Mouse (Mus musculus) ovary, postnatal 36 days (tissue): Measurements from ENCODE around the gene Acss1.

ENCODE experiments used
- DNase-seq: peaks from one replicate; pipeline ENCODE4 v3.0.0; 2022; ENCODE audit warnings: low spot score, mixed read lengths

Acss1 gene

GRCm38 (mm10) chr2:150638370-150638733 lies 29.9 kb downstream of the Acss1 start:
- DNase-seq = no peak

- DNase-seq = no peak
Observed at GRCm38 (mm10) chr2:150637702-150638369, 30.5 kb downstream of the Acss1 start.

- DNase-seq = no peak
Observed at GRCm38 (mm10) chr2:150635877-150636446, 32.3 kb downstream of the Acss1 start.

GRCm38 (mm10) chr2:150629255-150629654 lies 39.0 kb downstream of the Acss1 start:
- no peak for DNase-seq

GRCm38 (mm10) chr2:150627140-150627539 lies 41.2 kb downstream of the Acss1 start:
- DNase-seq = no peak

- DNase-seq = no peak
Observed at GRCm38 (mm10) chr2:150624926-150625325, 43.4 kb downstream of the Acss1 start.

GRCm38 (mm10) chr2:150623957-150624356 lies 44.3 kb downstream of the Acss1 start:
- DNase-seq = no peak

GRCm38 (mm10) chr2:150621698-150622097 lies 46.6 kb downstream of the Acss1 start:
- no peak for DNase-seq

- DNase-seq = no peak
Observed at GRCm38 (mm10) chr2:150610097-150610496, 58.2 kb downstream of the Acss1 start.

GRCm38 (mm10) chr2:150608872-150609560 lies 59.3 kb downstream of the Acss1 start:
- no peak for DNase-seq

GRCm38 (mm10) chr2:150608087-150608799 lies 60.1 kb downstream of the Acss1 start, which contains the start of gene Apmap:
Apmap (minus strand) TSS chr2:150608567.
- peak; percentile 94 for DNase-seq

GRCm38 (mm10) chr2:150607086-150607485 lies 61.2 kb downstream of the Acss1 start:
- no peak for DNase-seq

GRCm38 (mm10) chr2:150604802-150605201 lies 63.5 kb downstream of the Acss1 start:
- DNase-seq = no peak

- no peak for DNase-seq
Observed at GRCm38 (mm10) chr2:150602166-150602565, 66.1 kb downstream of the Acss1 start.

GRCm38 (mm10) chr2:150600263-150600662 lies 68.0 kb downstream of the Acss1 start:
- DNase-seq = no peak

GRCm38 (mm10) chr2:150595411-150596190 lies 72.7 kb downstream of the Acss1 start:
- no peak for DNase-seq

- no peak for DNase-seq
Observed at GRCm38 (mm10) chr2:150589076-150589475, 79.2 kb downstream of the Acss1 start.

- no peak for DNase-seq
Observed at GRCm38 (mm10) chr2:150579628-150580027, 88.7 kb downstream of the Acss1 start.

GRCm38 (mm10) chr2:150578603-150579002 lies 89.7 kb downstream of the Acss1 start:
- no peak for DNase-seq

GRCm38 (mm10) chr2:150576256-150576655 lies 92.0 kb downstream of the Acss1 start:
- DNase-seq = no peak

- DNase-seq = no peak
Observed at GRCm38 (mm10) chr2:150572463-150572862, 95.8 kb downstream of the Acss1 start.

GRCm38 (mm10) chr2:150570761-150571160 lies 97.5 kb downstream of the Acss1 start:
- DNase-seq = no peak
